8 mouse cellular contexts compared by ENCODE assay signal in the genomic region with DNA sequence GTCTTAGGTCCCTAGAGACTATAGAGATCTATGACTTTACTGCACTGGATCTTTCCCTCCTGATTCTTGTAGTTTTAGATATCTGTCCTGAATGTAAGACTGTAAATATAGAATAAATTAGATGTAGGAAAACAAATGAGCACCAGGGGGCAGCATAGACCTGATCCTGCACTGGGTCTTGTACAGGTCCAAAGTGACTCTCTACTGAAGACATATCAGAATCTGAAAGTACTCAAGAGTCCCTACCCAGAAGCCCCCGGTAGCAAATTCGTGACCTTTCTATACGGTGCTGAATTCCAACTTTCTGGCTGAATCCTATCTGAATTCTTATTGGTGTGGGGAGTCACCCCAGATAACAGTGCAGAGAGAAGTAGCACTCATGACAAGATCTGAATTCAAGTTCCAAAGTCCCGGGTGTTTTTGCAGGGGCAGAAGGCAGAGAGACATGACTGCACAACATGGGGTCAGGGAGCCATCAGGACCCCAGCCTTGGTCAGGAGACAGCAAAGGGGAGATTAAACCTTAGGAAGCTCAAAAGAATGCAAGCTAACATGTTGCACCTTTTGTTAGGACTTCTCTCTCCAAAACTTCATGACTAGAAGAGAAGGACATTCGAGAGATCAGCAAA.
DNase-seq lines count a peak whose midpoint lies in the region; ATAC-seq and TF ChIP-seq lines count a peak whose summit lies in the region.

No protein-coding gene starts in this region.

- H3K4me3 ChIP-seq in spleen, adult 2 months (ENCODE audit: extremely low read depth, insufficient read depth, insufficient read length), result no peak overlapping the region
- no peak overlapping the region for H3K4me3 ChIP-seq in forebrain, embryonic 10.5 days
- H3K4me3 ChIP-seq in hindbrain, embryonic 12.5 days, result no peak overlapping the region
- no peak overlapping the region for H3K4me3 ChIP-seq in midbrain, embryonic 10.5 days
- no peak overlapping the region for H3K4me3 ChIP-seq in stomach, embryonic 14.5 days (ENCODE audit: low read depth, low read length)

- DNase-seq in spleen, adult 2 months (ENCODE audit: low read depth in 1 of 2, low spot score in 2 of 2), result peak; percentile 14 to 17
- no peak for DNase-seq in spleen, adult 12 weeks (ENCODE audit: low spot score)
- peak; percentile 29 for DNase-seq in c-Kit-positive CD71-negative TER-119-negative erythroid progenitor cells, embryonic 14.5 days (ENCODE audit: low read depth)
- DNase-seq in forebrain, embryonic 10.5 days (ENCODE audit: extremely low spot score, low spot score), result peak; percentile 45
- peak; percentile 36 for DNase-seq in layer of hippocampus, adult 9-11 months
- DNase-seq in midbrain, embryonic 10.5 days (ENCODE audit: low spot score), result peak; percentile 39

- ATAC-seq in hindbrain, embryonic 12.5 days (ENCODE audit: low FRiP score), result peak; percentile 82
- ATAC-seq in stomach, embryonic 14.5 days (ENCODE audit: insufficient number of reproducible peaks, insufficient read depth, low FRiP score, low read depth), result peak; percentile 46; the same call in 1 of the 2 replicates

- no peaks in the 10 kb centered on the region for H3K4me1 ChIP-seq in spleen, adult 2 months (ENCODE audit: control insufficient read depth, insufficient read depth, insufficient read length)
- H3K4me1 ChIP-seq in forebrain, embryonic 10.5 days, result peaks cover 17% of the 10 kb centered on the region
- 0 out of 2 replicates have a peak, but pooled peaks cover 8% of the 10 kb centered on the region for H3K4me1 ChIP-seq in hindbrain, embryonic 12.5 days
- H3K4me1 ChIP-seq in midbrain, embryonic 10.5 days, result peaks cover 11% of the 10 kb centered on the region
- H3K4me1 ChIP-seq in stomach, embryonic 14.5 days (ENCODE audit: control insufficient read depth, insufficient read depth, low read length), result no peaks in the 10 kb centered on the region

- H3K27me3 ChIP-seq in spleen, adult 2 months (ENCODE audit: control insufficient read depth, insufficient read depth, low read length), result no peaks in the 10 kb centered on the region; the same call in 1 of the 2 replicates
- no peaks in the 10 kb centered on the region for H3K27me3 ChIP-seq in forebrain, embryonic 10.5 days (ENCODE audit: poor library complexity, severe bottlenecking)
- no peaks in the 10 kb centered on the region for H3K27me3 ChIP-seq in hindbrain, embryonic 12.5 days
- H3K27me3 ChIP-seq in midbrain, embryonic 10.5 days (ENCODE audit: low read depth, poor library complexity, severe bottlenecking), result no peaks in the 10 kb centered on the region
- H3K27me3 ChIP-seq in stomach, embryonic 14.5 days (ENCODE audit: control insufficient read depth, insufficient read depth, low read length), result no peaks in the 10 kb centered on the region

- no peak overlapping the region for H3K4me2 ChIP-seq in hindbrain, embryonic 12.5 days (replicated peaks)
- H3K4me2 ChIP-seq in stomach, embryonic 14.5 days (replicated peaks; ENCODE audit: low read depth, low read length), result no peak overlapping the region

- 44% methylated on average over 5 of the region's 5 CpGs for WGBS in spleen, adult 2 months
- 67% methylated on average over 5 of the region's 5 CpGs for WGBS in forebrain, embryonic 10.5 days
- 61% methylated on average over 5 of the region's 5 CpGs for WGBS in hindbrain, embryonic 12.5 days
- 73% methylated on average over 5 of the region's 5 CpGs for WGBS in midbrain, embryonic 10.5 days
- 48% methylated on average over 5 of the region's 5 CpGs for WGBS in stomach, embryonic 14.5 days

- TF ChIP-seq CTCF in spleen, adult 2 months (IDR thresholded peaks at IDR 0.05; ENCODE audit: extremely low read depth, insufficient read depth, insufficient read length, insufficient replicate concordance), result peak; percentile 9; the same call in 1 of the 2 replicates

- H3K36me3 ChIP-seq in spleen, adult 2 months (ENCODE audit: control insufficient read depth, insufficient read depth, low read length), result no peaks in the 10 kb centered on the region
- no peaks in the 10 kb centered on the region for H3K36me3 ChIP-seq in forebrain, embryonic 10.5 days (replicated peaks)
- no peaks in the 10 kb centered on the region for H3K36me3 ChIP-seq in hindbrain, embryonic 12.5 days
- no peaks in the 10 kb centered on the region for H3K36me3 ChIP-seq in midbrain, embryonic 10.5 days
- no peaks in the 10 kb centered on the region for H3K36me3 ChIP-seq in stomach, embryonic 14.5 days (ENCODE audit: control insufficient read depth, insufficient read depth, low read length)

- H3K9me3 ChIP-seq in forebrain, embryonic 10.5 days, result no peaks in the 10 kb centered on the region
- H3K9me3 ChIP-seq in hindbrain, embryonic 12.5 days (replicated peaks), result no peaks in the 10 kb centered on the region
- no peaks in the 10 kb centered on the region for H3K9me3 ChIP-seq in midbrain, embryonic 10.5 days (replicated peaks)
- H3K9me3 ChIP-seq in stomach, embryonic 14.5 days (ENCODE audit: control insufficient read depth, low read depth, low read length), result no peaks in the 10 kb centered on the region

- no peak for TF ChIP-seq POLR2A in spleen, adult 2 months (IDR thresholded peaks at IDR 0.05; ENCODE audit: low read depth, low read length)

- no peak overlapping the region for H3K9ac ChIP-seq in hindbrain, embryonic 12.5 days
- no peak overlapping the region for H3K9ac ChIP-seq in stomach, embryonic 14.5 days (replicated peaks; ENCODE audit: low read depth, low read length)

- no peak overlapping the region for H3K27ac ChIP-seq in spleen, adult 2 months (ENCODE audit: insufficient read depth, low read length)
- H3K27ac ChIP-seq in forebrain, embryonic 10.5 days, result 0 out of 2 replicates have a peak overlapping the region, but pooled peaks have one; percentile 51
- no peak overlapping the region for H3K27ac ChIP-seq in hindbrain, embryonic 12.5 days
- no peak overlapping the region for H3K27ac ChIP-seq in midbrain, embryonic 10.5 days (replicated peaks)
- no peak overlapping the region for H3K27ac ChIP-seq in stomach, embryonic 14.5 days (ENCODE audit: low read length)
